Mouse (Mus musculus) ES-Bruce4 (cell line): ENCODE measurements around the gene Gm21969.

Experiments used
- CTCF ChIP-seq: IDR thresholded peaks from one replicate; pipeline ENCODE4 v1.8.1; 2011; ENCODE audit warnings: low read depth, low read length
- EP300 ChIP-seq: IDR thresholded peaks from 2 replicates; pipeline ENCODE4 v1.6.1; 2011; ENCODE audit warnings: low read depth, low read length; ENCODE audit not compliant: insufficient read depth
- POLR2A ChIP-seq: IDR thresholded peaks from one replicate; pipeline ENCODE4 v1.8.1; 2011; ENCODE audit warnings: low read length; ENCODE audit not compliant: insufficient read depth

GRCm38 (mm10) chr4:139643972-139644371 lies 41.0 kb downstream of the Gm21969 start:
- TF ChIP-seq POLR2A (no peak), CTCF (peak; percentile 98), EP300 (no peak)
